Mouse (Mus musculus): ENCODE measurements around the gene Fbxo9. TPM values are rescaled to one million over a fixed set of nuclear protein-coding genes. Genes with fewer than 3 reads are reported as not detected.

Fbxo9 gene
- polyA plus RNA-seq, 1 experiment from 2014 or later: 41.0 TPM

DNA sequence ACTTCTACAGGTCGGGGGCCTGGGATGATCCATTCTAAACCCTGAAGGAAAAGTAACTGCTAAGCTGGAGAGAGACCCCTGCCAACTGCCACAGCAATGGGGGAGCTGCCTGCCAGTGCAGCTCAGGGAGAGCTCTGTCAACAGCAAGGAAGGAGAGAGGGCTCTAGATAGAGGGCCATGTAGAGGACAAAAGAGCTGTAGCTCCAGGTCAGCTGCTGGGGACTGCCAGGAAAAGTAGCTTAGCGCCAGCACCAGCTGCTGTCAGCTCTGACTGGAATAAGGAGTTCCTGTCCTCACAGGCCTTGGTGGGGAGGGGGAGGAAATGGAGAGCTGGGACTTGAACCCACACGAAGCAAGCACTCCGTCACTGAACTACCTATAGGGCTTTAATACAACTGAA is 20.3 kb downstream of the Fbxo9 start:
- no peak overlapping the region for H3K4me2 ChIP-seq (replicated peaks; ENCODE audit: low read depth)
- H3K27me3 ChIP-seq (ENCODE audit: control insufficient read depth, insufficient read depth, low read length): no peaks in the 10 kb centered on the region
- ATAC-seq (ENCODE audit: low FRiP score, low TSS enrichment): peak; percentile 29; the same call in 1 of the 2 replicates
- TF ChIP-seq CTCF (IDR thresholded peaks at IDR 0.05; ENCODE audit: low read depth): no peak
- TF ChIP-seq EP300 (optimal IDR thresholded peaks at IDR 0.05): no peak
- no peaks in the 10 kb centered on the region for H3K9me3 ChIP-seq (ENCODE audit: control insufficient read depth, low read length)
- H3K9ac ChIP-seq (ENCODE audit: low read length): no peak overlapping the region
- H3K27ac ChIP-seq (replicated peaks): no peak overlapping the region
- H3K4me1 ChIP-seq (replicated peaks; ENCODE audit: control insufficient read depth, insufficient read depth): no peaks in the 10 kb centered on the region
- no peak overlapping the region for H3K4me3 ChIP-seq (ENCODE audit: low read depth, low read length)
- peaks cover 28% of the 10 kb centered on the region for H3K36me3 ChIP-seq (ENCODE audit: control insufficient read depth, insufficient read depth, low read length)
- DNase-seq (ENCODE audit: low spot score): no peak
- WGBS: 71% methylated on average over 4 of the region's 4 CpGs

DNA sequence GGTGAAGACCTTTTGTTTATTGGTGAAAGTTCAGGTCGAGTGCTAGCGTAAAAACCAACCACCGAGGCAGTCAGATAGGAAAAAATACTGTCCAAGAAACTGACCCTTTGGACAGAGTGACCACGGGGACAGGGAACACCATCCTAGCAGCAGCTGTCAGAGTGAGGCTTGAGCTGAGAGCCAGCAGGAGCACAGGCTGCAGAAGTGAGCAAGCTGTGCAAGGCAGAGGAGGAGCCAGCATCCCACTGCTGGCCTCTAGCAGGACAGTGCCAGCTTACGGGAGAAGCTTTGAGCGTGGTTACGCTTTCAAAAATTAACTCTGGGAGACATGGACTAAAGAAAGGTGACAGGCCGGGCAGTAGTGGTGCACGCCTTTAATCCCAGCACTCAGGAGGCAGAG is 21.1 kb downstream of the Fbxo9 start:
- Histone ChIP-seq H3K27me3 (ENCODE audit: control insufficient read depth, insufficient read depth, low read length) (no peaks in the 10 kb centered on the region), H3K4me2 (replicated peaks; ENCODE audit: low read depth) (no peak overlapping the region), H3K9ac (ENCODE audit: low read length) (no peak overlapping the region), H3K4me1 (replicated peaks; ENCODE audit: control insufficient read depth, insufficient read depth) (no peaks in the 10 kb centered on the region), H3K4me3 (ENCODE audit: low read depth, low read length) (no peak overlapping the region), H3K9me3 (ENCODE audit: control insufficient read depth, low read length) (no peaks in the 10 kb centered on the region), H3K36me3 (ENCODE audit: control insufficient read depth, insufficient read depth, low read length) (peaks cover 27% of the 10 kb centered on the region), H3K27ac (replicated peaks) (no peak overlapping the region)
- ATAC-seq (ENCODE audit: low FRiP score, low TSS enrichment): no peak
- 95% methylated on average over 9 of the region's 9 CpGs for WGBS
- DNase-seq (ENCODE audit: low spot score): no peak
- TF ChIP-seq CTCF (IDR thresholded peaks at IDR 0.05; ENCODE audit: low read depth) (no peak), EP300 (optimal IDR thresholded peaks at IDR 0.05) (no peak)

DNA sequence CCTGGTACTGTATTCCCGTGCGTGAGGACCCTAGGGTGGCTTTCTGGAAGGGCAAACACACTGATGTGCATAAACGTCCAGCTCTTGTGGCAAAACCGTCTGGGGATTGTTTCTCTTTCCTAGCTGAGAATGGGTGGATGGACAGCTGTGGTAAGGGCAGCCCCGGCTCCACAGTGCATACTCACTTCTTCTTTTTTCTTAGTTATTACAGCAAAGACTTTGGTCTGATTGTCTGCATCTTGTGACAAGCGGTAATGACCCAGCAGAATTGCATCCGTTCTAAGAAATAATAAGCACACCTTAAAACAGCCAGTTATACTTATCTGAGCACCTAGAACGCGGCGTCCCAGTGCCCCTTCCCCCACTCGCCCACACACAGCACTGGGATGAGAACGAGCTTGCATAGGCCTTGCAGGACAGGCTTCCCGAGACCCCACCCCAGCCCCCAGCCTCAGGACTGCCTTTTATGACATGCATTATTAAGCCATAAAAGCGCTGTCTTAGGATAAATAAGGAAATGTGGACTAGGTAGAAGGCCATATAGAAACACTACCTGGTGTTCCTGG is 23.1 kb downstream of the Fbxo9 start:
- Histone ChIP-seq H3K9me3 (ENCODE audit: control insufficient read depth, low read length) (no peaks in the 10 kb centered on the region), H3K36me3 (ENCODE audit: control insufficient read depth, insufficient read depth, low read length) (peaks cover 23% of the 10 kb centered on the region), H3K4me2 (replicated peaks; ENCODE audit: low read depth) (no peak overlapping the region), H3K4me1 (replicated peaks; ENCODE audit: control insufficient read depth, insufficient read depth) (no peaks in the 10 kb centered on the region), H3K4me3 (ENCODE audit: low read depth, low read length) (no peak overlapping the region), H3K27me3 (ENCODE audit: control insufficient read depth, insufficient read depth, low read length) (no peaks in the 10 kb centered on the region), H3K9ac (ENCODE audit: low read length) (no peak overlapping the region), H3K27ac (replicated peaks) (no peak overlapping the region)
- DNase-seq (ENCODE audit: low spot score) (no peak), ATAC-seq (ENCODE audit: low FRiP score, low TSS enrichment) (no peak)
- TF ChIP-seq CTCF (IDR thresholded peaks at IDR 0.05; ENCODE audit: low read depth): no peak
- no peak for TF ChIP-seq EP300 (optimal IDR thresholded peaks at IDR 0.05)
- WGBS: 84% methylated on average over 14 of the region's 14 CpGs

DNA sequence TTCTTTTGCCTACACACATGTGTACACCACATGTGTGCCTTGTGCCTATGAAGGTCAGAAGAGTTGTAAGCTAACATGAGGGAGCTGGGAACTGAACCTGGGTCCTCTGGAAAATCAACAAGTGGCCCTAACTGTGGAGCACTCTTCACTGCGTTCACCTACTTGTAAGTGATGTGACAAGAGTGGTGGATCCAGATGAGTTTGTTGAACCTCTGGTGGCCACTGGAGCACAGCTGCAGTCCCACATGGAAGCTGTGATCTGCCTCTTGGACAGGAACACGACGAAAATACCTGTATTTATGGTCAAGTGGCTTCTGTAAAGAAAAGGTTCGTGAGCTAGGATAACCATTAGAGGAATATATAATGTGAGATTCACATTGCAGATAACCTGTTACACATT is 24.5 kb downstream of the Fbxo9 start:
- Histone ChIP-seq H3K27ac (replicated peaks) (no peak overlapping the region), H3K9ac (ENCODE audit: low read length) (no peak overlapping the region), H3K4me2 (replicated peaks; ENCODE audit: low read depth) (no peak overlapping the region), H3K27me3 (ENCODE audit: control insufficient read depth, insufficient read depth, low read length) (no peaks in the 10 kb centered on the region), H3K4me3 (ENCODE audit: low read depth, low read length) (no peak overlapping the region), H3K9me3 (ENCODE audit: control insufficient read depth, low read length) (no peaks in the 10 kb centered on the region), H3K36me3 (ENCODE audit: control insufficient read depth, insufficient read depth, low read length) (peaks cover 23% of the 10 kb centered on the region), H3K4me1 (replicated peaks; ENCODE audit: control insufficient read depth, insufficient read depth) (no peaks in the 10 kb centered on the region)
- 90% methylated on average over 4 of the region's 4 CpGs for WGBS
- DNase-seq (ENCODE audit: low spot score): no peak
- no peak for ATAC-seq (ENCODE audit: low FRiP score, low TSS enrichment)
- TF ChIP-seq EP300 (optimal IDR thresholded peaks at IDR 0.05) (no peak), CTCF (IDR thresholded peaks at IDR 0.05; ENCODE audit: low read depth) (no peak)

DNA sequence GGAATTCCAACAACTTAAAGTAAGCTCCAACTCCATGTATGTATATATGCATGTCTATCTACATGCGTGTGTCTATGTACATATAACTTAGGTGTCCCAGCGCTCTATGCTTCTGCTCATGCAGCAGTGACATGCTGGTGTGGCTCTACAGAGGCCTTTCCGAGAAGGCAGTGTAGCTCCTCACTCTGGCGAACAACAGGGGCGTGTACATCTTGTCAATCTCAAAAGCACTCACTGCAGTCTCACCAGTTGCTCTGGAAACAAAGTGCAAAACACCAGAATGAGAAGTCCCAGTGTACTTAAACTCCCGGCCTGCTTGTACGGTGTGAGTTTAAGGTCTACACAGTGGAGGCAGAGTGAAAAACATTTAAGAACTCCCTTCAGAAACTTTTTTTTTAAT is 27.0 kb downstream of the Fbxo9 start:
- TF ChIP-seq EP300 (optimal IDR thresholded peaks at IDR 0.05) (no peak), CTCF (IDR thresholded peaks at IDR 0.05; ENCODE audit: low read depth) (no peak)
- Histone ChIP-seq H3K27ac (replicated peaks) (no peak overlapping the region), H3K4me3 (ENCODE audit: low read depth, low read length) (no peak overlapping the region), H3K27me3 (ENCODE audit: control insufficient read depth, insufficient read depth, low read length) (no peaks in the 10 kb centered on the region), H3K9me3 (ENCODE audit: control insufficient read depth, low read length) (no peaks in the 10 kb centered on the region), H3K36me3 (ENCODE audit: control insufficient read depth, insufficient read depth, low read length) (peaks cover 18% of the 10 kb centered on the region), H3K4me2 (replicated peaks; ENCODE audit: low read depth) (no peak overlapping the region), H3K9ac (ENCODE audit: low read length) (no peak overlapping the region), H3K4me1 (replicated peaks; ENCODE audit: control insufficient read depth, insufficient read depth) (no peaks in the 10 kb centered on the region)
- no peak for DNase-seq (ENCODE audit: low spot score)
- no peak for ATAC-seq (ENCODE audit: low FRiP score, low TSS enrichment)
- 86% methylated on average over 7 of the region's 7 CpGs for WGBS

DNA sequence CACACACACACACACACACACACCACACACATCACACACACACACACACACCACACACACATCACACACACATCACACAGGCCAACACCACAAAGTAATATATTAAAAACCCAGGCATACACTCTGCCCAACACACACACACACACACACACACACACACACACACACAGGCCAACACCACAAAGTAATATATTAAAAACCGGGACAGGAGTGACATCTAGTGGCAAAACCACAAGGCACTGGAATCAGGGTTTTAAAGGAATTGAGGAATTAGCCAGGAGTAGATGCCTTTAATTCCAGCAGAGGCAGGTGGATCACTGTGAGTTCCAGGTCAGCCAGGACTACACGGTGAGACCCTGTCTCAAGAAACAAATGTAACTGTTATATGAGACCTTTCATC is 30.6 kb downstream of the Fbxo9 start:
- DNase-seq (ENCODE audit: low spot score): no peak
- Histone ChIP-seq H3K27ac (replicated peaks) (no peak overlapping the region), H3K4me2 (replicated peaks; ENCODE audit: low read depth) (no peak overlapping the region), H3K27me3 (ENCODE audit: control insufficient read depth, insufficient read depth, low read length) (no peaks in the 10 kb centered on the region), H3K9ac (ENCODE audit: low read length) (no peak overlapping the region), H3K4me3 (ENCODE audit: low read depth, low read length) (no peak overlapping the region), H3K9me3 (ENCODE audit: control insufficient read depth, low read length) (no peaks in the 10 kb centered on the region), H3K4me1 (replicated peaks; ENCODE audit: control insufficient read depth, insufficient read depth) (no peaks in the 10 kb centered on the region), H3K36me3 (ENCODE audit: control insufficient read depth, insufficient read depth, low read length) (no peaks in the 10 kb centered on the region; the same call in none of the 2 replicates)
- TF ChIP-seq CTCF (IDR thresholded peaks at IDR 0.05; ENCODE audit: low read depth): peak; percentile 67
- no peak for TF ChIP-seq EP300 (optimal IDR thresholded peaks at IDR 0.05)
- WGBS: 24% methylated on average over 2 of the region's 2 CpGs
- no peak for ATAC-seq (ENCODE audit: low FRiP score, low TSS enrichment)
